Mouse (Mus musculus) myocyte (in vitro differentiated cells): Measurements from ENCODE around the gene Slc30a7. TPM values are rescaled to one million over a fixed set of nuclear protein-coding genes. Genes with fewer than 3 reads are reported as not detected.

Experiments used
- H3K27me3 ChIP-seq: one replicate; pipeline ENCODE4 v1.6.1; 2011; ENCODE audit not compliant: control insufficient read depth, insufficient read depth, insufficient read length
- H3K36me3 ChIP-seq: one replicate; pipeline ENCODE4 v1.6.1; 2011; ENCODE audit not compliant: control insufficient read depth, insufficient read depth
- H3K4me2 ChIP-seq: one replicate; pipeline ENCODE4 v1.6.1; 2011; ENCODE audit warnings: low read depth, control low read depth
- H3K4me3 ChIP-seq: one replicate; pipeline ENCODE4 v1.5.1; 2011; ENCODE audit warnings: mild to moderate bottlenecking, control low read depth, moderate library complexity
- H3K79me2 ChIP-seq: one replicate; pipeline ENCODE4 v1.6.1; 2011; ENCODE audit not compliant: control insufficient read depth, insufficient read depth
- H3ac ChIP-seq: one replicate; pipeline ENCODE4 v1.6.1; 2011; ENCODE audit not compliant: control insufficient read depth, insufficient read length
- CEBPB ChIP-seq: IDR thresholded peaks from 2 replicates; pipeline ENCODE4 v1.6.1; 2011; ENCODE audit warnings: mild to moderate bottlenecking, moderate library complexity; ENCODE audit not compliant: poor library complexity, insufficient read depth, severe bottlenecking
- E2F4 ChIP-seq: IDR thresholded peaks from one replicate; pipeline ENCODE4 v1.6.1; 2011; ENCODE audit warnings: mild to moderate bottlenecking, control low read depth, moderate library complexity; ENCODE audit not compliant: insufficient read depth
- MAX ChIP-seq: IDR thresholded peaks from one replicate; pipeline ENCODE4 v1.6.1; 2011; ENCODE audit warnings: low read depth, mild to moderate bottlenecking, control low read depth
- MYOD1 ChIP-seq, 3 experiments: IDR thresholded peaks; one replicate each; pipeline ENCODE4 v1.6.1; 2011; ENCODE audit warnings: control low read depth in 2 of 3, low read depth in 2 of 3, mild to moderate bottlenecking in 2 of 3, moderate library complexity in 1 of 3; ENCODE audit not compliant: insufficient read length in 2 of 3, control insufficient read depth in 1 of 3
- MYOG ChIP-seq, 3 experiments: IDR thresholded peaks; one replicate each; pipeline ENCODE4 v1.6.1; 2011; ENCODE audit warnings: control low read depth in 2 of 3, low read depth in 2 of 3, mild to moderate bottlenecking in 2 of 3; ENCODE audit not compliant: insufficient read length in 2 of 3, control insufficient read depth in 1 of 3, insufficient read depth in 1 of 3
- POLR2A ChIP-seq: IDR thresholded peaks from one replicate; pipeline ENCODE4 v1.6.1; 2011; ENCODE audit warnings: low read depth, mild to moderate bottlenecking, control low read depth, moderate library complexity; ENCODE audit not compliant: insufficient read length
- POLR2AphosphoS2 ChIP-seq: IDR thresholded peaks from one replicate; pipeline ENCODE4 v1.6.1; 2011; ENCODE audit warnings: low read depth, control low read depth; ENCODE audit not compliant: insufficient read length
- REST ChIP-seq: IDR thresholded peaks from one replicate; pipeline ENCODE4 v1.6.1; 2011; ENCODE audit warnings: mild to moderate bottlenecking, control low read depth, moderate library complexity; ENCODE audit not compliant: insufficient read depth, insufficient read length
- SRF ChIP-seq: IDR thresholded peaks from one replicate; pipeline ENCODE4 v1.6.1; 2011; ENCODE audit warnings: low read depth; ENCODE audit not compliant: control insufficient read depth, insufficient read length
- TCF12 ChIP-seq: IDR thresholded peaks from one replicate; pipeline ENCODE4 v1.6.1; 2011; ENCODE audit warnings: mild to moderate bottlenecking, control low read depth; ENCODE audit not compliant: poor library complexity, insufficient read depth, severe bottlenecking
- TCF3 ChIP-seq: IDR thresholded peaks from one replicate; pipeline ENCODE4 v1.6.1; 2011; ENCODE audit warnings: low read depth, control low read depth; ENCODE audit not compliant: insufficient read length
- USF1 ChIP-seq: IDR thresholded peaks from one replicate; pipeline ENCODE4 v1.6.1; 2011; ENCODE audit warnings: low read depth, mild to moderate bottlenecking, control low read depth, moderate library complexity
- polyA plus RNA-seq: library from polyadenylated mRNA; unstranded; fragments of >200 nt; fragmentation: generic; extraction: Trizol; gene quantifications from one replicate; pipeline ENCODE4 v1.2.1, GENCODE M21; 2012; ENCODE audit warnings: missing spikeins

Slc30a7 gene
- polyA plus RNA-seq, 1 experiment: 3.9 TPM

DNA sequence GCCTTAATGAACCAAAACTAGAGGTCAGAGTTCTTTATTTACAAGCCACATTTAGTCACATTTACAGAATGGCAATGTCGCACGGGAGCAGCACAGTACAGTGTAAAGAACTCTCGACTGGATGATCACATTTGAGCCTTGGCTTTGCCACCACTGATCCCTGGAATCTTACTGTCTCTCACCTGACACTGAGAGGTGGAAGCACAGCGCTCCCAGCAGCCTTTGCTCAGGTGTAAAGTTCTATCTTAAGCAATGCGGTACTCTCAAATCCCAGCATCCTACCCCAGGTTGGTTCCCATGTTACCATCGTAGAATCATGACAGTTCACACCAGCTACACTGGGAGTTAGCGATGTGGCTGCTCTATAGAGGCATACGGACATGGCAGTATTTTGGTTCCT lies 65.7 kb downstream of the Slc30a7 start:
- TF ChIP-seq MYOG (IDR thresholded peaks at IDR 0.05; ENCODE audit: control insufficient read depth in 1 of 3, insufficient read depth in 1 of 3, insufficient read length in 2 of 3, low read depth in 2 of 3) (no peak), REST (no peak), POLR2AphosphoS2 (no peak), TCF12 (no peak), POLR2A (no peak), SRF (no peak), E2F4 (no peak), TCF3 (no peak), CEBPB (no peak), MYOD1 (IDR thresholded peaks at IDR 0.05; ENCODE audit: control insufficient read depth in 1 of 3, insufficient read length in 2 of 3, low read depth in 2 of 3) (no peak), USF1 (no peak), MAX (no peak)
- no peak overlapping the region for H3K4me2 ChIP-seq

DNA sequence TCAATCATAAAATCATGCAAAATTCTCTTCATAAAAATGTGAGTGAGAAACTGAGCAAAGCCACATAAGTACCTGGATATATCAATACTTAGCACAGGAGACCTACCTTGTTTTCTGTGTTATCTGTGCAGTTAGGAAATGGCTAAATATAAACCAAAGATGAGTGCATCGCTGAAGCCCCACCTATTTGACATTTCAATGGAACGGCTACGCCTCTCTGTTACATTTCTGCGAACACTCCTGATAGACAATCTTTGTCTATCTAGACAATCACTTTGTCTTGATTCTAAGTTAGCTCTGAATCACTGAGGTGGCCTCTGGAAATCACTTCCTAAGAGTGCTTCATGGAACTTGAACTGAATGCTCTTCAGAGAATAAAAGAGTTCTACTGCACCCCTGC lies 66.7 kb downstream of the Slc30a7 start:
- H3K79me2 ChIP-seq: no peaks in the 10 kb centered on the region
- H3ac ChIP-seq: no peak overlapping the region
- H3K4me2 ChIP-seq: no peak overlapping the region
- peaks cover 8% of the 10 kb centered on the region for H3K36me3 ChIP-seq
- H3K4me3 ChIP-seq: no peak overlapping the region
- no peak for TF ChIP-seq MYOD1 (IDR thresholded peaks at IDR 0.05; ENCODE audit: control insufficient read depth in 1 of 3, insufficient read length in 2 of 3, low read depth in 2 of 3)
- no peak for TF ChIP-seq POLR2A
- no peak for TF ChIP-seq TCF12
- TF ChIP-seq POLR2AphosphoS2: no peak
- no peak for TF ChIP-seq USF1
- no peak for TF ChIP-seq MAX
- TF ChIP-seq REST: no peak
- no peak for TF ChIP-seq TCF3
- TF ChIP-seq MYOG (IDR thresholded peaks at IDR 0.05; ENCODE audit: control insufficient read depth in 1 of 3, insufficient read depth in 1 of 3, insufficient read length in 2 of 3, low read depth in 2 of 3): no peak
- no peak for TF ChIP-seq CEBPB
- TF ChIP-seq E2F4: no peak
- no peak for TF ChIP-seq SRF
- no peaks in the 10 kb centered on the region for H3K27me3 ChIP-seq

More for the DNA sequence above, 65.7 kb downstream of the Slc30a7 start:
- Histone ChIP-seq H3ac (no peak overlapping the region), H3K27me3 (no peaks in the 10 kb centered on the region), H3K79me2 (no peaks in the 10 kb centered on the region), H3K36me3 (peaks cover 8% of the 10 kb centered on the region), H3K4me3 (no peak overlapping the region)

DNA sequence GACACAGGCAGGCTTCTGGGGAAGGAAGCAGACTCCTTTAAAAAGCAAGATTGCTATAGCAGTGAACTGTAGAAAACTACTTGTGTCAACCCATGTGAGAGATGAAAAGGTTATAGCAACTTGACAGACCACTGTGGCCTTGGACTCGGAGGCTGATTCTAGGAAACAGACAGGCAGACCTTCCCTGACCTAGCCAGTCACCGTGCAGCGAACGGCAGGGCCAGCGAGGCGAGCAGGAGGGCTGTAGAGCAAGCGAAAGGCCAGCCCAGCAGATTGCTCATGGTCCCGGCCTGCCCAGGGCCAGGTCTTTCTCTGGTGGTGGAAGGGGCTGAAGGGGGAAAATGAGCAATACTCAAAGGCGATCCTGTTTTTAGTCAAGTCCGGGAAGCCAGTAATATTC lies 69.4 kb downstream of the Slc30a7 start:
- Histone ChIP-seq H3K36me3 (peaks cover 3% of the 10 kb centered on the region), H3K4me2 (no peak overlapping the region), H3K27me3 (no peaks in the 10 kb centered on the region), H3K4me3 (no peak overlapping the region), H3K79me2 (no peaks in the 10 kb centered on the region), H3ac (no peak overlapping the region)
- no peak for TF ChIP-seq REST
- TF ChIP-seq MYOD1 (IDR thresholded peaks at IDR 0.05; ENCODE audit: control insufficient read depth in 1 of 3, insufficient read length in 2 of 3, low read depth in 2 of 3): no peak
- TF ChIP-seq SRF: no peak
- TF ChIP-seq MYOG (IDR thresholded peaks at IDR 0.05; ENCODE audit: control insufficient read depth in 1 of 3, insufficient read depth in 1 of 3, insufficient read length in 2 of 3, low read depth in 2 of 3): no peak
- TF ChIP-seq TCF3: no peak
- no peak for TF ChIP-seq CEBPB
- no peak for TF ChIP-seq MAX
- TF ChIP-seq POLR2A: no peak
- TF ChIP-seq POLR2AphosphoS2: no peak
- no peak for TF ChIP-seq E2F4

DNA sequence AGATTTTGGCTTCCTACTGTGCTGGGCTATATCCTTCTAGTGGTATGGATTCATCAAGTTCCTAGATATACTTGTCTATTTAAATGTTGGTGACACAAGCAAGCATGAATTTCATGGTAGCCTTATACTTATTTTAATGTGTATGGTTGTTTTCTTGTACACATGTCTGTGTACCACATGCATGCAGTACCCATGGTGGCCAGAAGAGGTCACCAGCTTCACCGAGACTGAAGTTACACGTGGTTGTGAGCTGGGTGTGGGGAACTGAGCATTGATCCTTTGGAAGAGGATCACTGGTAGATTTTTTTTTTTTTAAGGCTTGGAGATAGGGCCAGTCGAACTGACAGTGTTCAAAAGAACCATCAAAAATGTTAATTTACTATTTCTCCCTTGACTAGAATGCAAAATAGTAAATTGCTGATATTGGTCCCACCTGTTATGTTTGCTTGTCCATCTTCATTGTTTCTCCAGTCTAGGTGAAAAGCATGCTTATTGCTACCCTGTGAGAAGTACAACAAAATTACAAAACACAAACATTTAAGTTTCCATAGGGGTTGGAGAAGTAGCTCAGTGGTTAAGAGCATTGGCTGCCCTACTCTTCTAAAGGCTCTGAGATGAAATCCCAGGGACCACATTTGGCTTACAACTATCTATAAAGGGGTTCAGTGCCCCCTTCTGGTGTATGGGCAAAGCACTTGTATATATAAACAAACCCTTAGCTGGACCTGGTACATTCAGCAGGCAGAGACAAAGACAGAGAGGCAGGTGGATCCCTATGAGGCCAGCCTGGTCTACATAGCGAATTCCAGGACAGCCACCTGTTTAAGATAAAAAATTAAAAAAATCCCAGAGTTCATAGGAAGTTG lies 70.2 kb downstream of the Slc30a7 start:
- H3K4me3 ChIP-seq: no peak overlapping the region
- no peak overlapping the region for H3ac ChIP-seq
- H3K36me3 ChIP-seq: peaks cover 3% of the 10 kb centered on the region
- TF ChIP-seq POLR2AphosphoS2 (no peak), CEBPB (no peak), MYOD1 (IDR thresholded peaks at IDR 0.05; ENCODE audit: control insufficient read depth in 1 of 3, insufficient read length in 2 of 3, low read depth in 2 of 3) (no peak), E2F4 (no peak), REST (no peak), TCF3 (no peak), MYOG (IDR thresholded peaks at IDR 0.05; ENCODE audit: control insufficient read depth in 1 of 3, insufficient read depth in 1 of 3, insufficient read length in 2 of 3, low read depth in 2 of 3) (no peak), POLR2A (no peak), MAX (no peak), TCF12 (no peak), USF1 (no peak), SRF (no peak)
- H3K27me3 ChIP-seq: no peaks in the 10 kb centered on the region
- H3K4me2 ChIP-seq: no peak overlapping the region
- no peaks in the 10 kb centered on the region for H3K79me2 ChIP-seq
